Mouse (Mus musculus) embryonic facial prominence, embryonic 11.5 days (tissue): Measurements from ENCODE around the gene Sema5a. TPM values are rescaled to one million over a fixed set of nuclear protein-coding genes. Genes with fewer than 3 reads are reported as not detected.

ENCODE experiments used
- ATAC-seq: fragments of 200-750 bp; cut with Nextera tagmentation; replicated peaks from 2 replicates; pipeline ENCODE4 v1.8.0; 2017; ENCODE audit warnings: low read depth; ENCODE audit not compliant: insufficient number of reproducible peaks, low FRiP score, low TSS enrichment
- DNase-seq: peaks from one replicate; pipeline ENCODE4 v3.0.0-alpha.2; 2015; ENCODE audit warnings: low spot score
- H3K27ac ChIP-seq: fragments of 300-500 bp; sonication (generic); replicated peaks from 2 replicates; pipeline ENCODE4 v1.5.1; 2014; ENCODE audit warnings: mild to moderate bottlenecking, low read depth, low read length, control low read depth
- H3K27me3 ChIP-seq: fragments of 300-500 bp; sonication (generic); 2 replicates; pipeline ENCODE4 v1.6.1; 2014; ENCODE audit warnings: mild to moderate bottlenecking, low read length, moderate library complexity, mixed read lengths; ENCODE audit not compliant: control insufficient read depth, insufficient read depth
- H3K36me3 ChIP-seq: fragments of 300-500 bp; sonication (generic); replicated peaks from 2 replicates; pipeline ENCODE4 v1.6.1; 2014; ENCODE audit warnings: low read depth, mild to moderate bottlenecking, low read length, moderate library complexity, mixed read lengths; ENCODE audit not compliant: control insufficient read depth, insufficient read depth
- H3K4me1 ChIP-seq: fragments of 300-500 bp; sonication (generic); 2 replicates; pipeline ENCODE4 v1.6.1; 2014; ENCODE audit warnings: low read length, mixed read lengths; ENCODE audit not compliant: control insufficient read depth, insufficient read depth
- H3K4me2 ChIP-seq: fragments of 300-500 bp; sonication (generic); 2 replicates; pipeline ENCODE4 v1.6.1; 2014; ENCODE audit warnings: low read depth, mild to moderate bottlenecking, control low read depth, low read length, moderate library complexity
- H3K4me3 ChIP-seq: fragments of 300-500 bp; sonication (generic); 2 replicates; pipeline ENCODE4 v1.5.1; 2014; ENCODE audit warnings: low read depth, low read length, control low read depth
- H3K9ac ChIP-seq: fragments of 300-500 bp; sonication (generic); replicated peaks from 2 replicates; pipeline ENCODE4 v1.6.1; 2014; ENCODE audit warnings: mild to moderate bottlenecking, control low read depth, low read length
- H3K9me3 ChIP-seq: fragments of 300-500 bp; sonication (generic); replicated peaks from 2 replicates; pipeline ENCODE4 v1.6.1; 2016; ENCODE audit warnings: mild to moderate bottlenecking, low read length, inconsistent platforms, mixed read lengths; ENCODE audit not compliant: control insufficient read depth
- WGBS: fragments of 180-500 bp; shearing (Covaris S2); extraction: QIAGEN DNeasy Blood & Tissue Kit; methylation state at CpG from one replicate; pipeline ENCODE4 v1.1.7; 2014; 5-methylcytosine and 5-hydroxymethylcytosine counted together
- polyA plus RNA-seq: library from polyadenylated mRNA; unstranded; fragments of >200 nt; fragmentation: Nextera tagmentation; extraction: Ambion mirVana; gene quantifications from 2 replicates; pipeline ENCODE4 v1.2.1, GENCODE M21; 2014

The Sema5a gene
- polyA plus RNA-seq, 1 experiment from 2014 or later, result 20.2 TPM

GRCm38 (mm10) chr15:32610776-32611175, 366.2 kb downstream of the Sema5a start:
- Histone ChIP-seq H3K9ac (no peak overlapping the region), H3K4me2 (no peak overlapping the region), H3K9me3 (no peaks in the 10 kb centered on the region), H3K27me3 (no peaks in the 10 kb centered on the region), H3K27ac (no peak overlapping the region), H3K4me3 (no peak overlapping the region), H3K36me3 (no peaks in the 10 kb centered on the region), H3K4me1 (no peaks in the 10 kb centered on the region)
- DNase-seq, result no peak
- 76% methylated on average over 2 of the region's 2 CpGs for WGBS
- no peak for ATAC-seq

DNA sequence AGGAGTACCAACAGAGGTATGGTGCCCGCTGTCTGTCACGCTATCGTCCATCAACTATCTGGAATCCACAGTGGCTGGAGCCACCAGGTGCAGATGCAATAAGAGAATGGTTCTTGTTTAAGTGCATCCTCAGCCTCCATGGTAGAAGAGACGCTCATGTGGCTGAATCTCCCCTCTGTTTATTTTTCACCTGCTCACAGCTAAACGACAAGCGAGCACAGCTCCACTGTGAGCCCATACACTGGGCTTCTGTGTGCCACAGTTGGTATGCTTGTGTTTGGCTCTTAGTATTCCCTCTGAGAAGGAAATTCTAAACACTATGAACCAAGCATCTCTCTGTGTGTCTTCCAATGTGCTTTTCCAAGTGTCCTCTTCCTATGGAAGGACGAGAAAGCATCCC, 366.6 kb downstream of the Sema5a start:
- H3K27ac ChIP-seq, result no peak overlapping the region
- no peaks in the 10 kb centered on the region for H3K36me3 ChIP-seq
- H3K4me1 ChIP-seq, result no peaks in the 10 kb centered on the region
- H3K9me3 ChIP-seq, result no peaks in the 10 kb centered on the region
- DNase-seq (no peak), ATAC-seq (no peak)
- H3K9ac ChIP-seq, result no peak overlapping the region
- WGBS, result 88% methylated on average over 7 of the region's 7 CpGs
- H3K27me3 ChIP-seq, result no peaks in the 10 kb centered on the region
- H3K4me3 ChIP-seq, result no peak overlapping the region
- no peak overlapping the region for H3K4me2 ChIP-seq

DNA sequence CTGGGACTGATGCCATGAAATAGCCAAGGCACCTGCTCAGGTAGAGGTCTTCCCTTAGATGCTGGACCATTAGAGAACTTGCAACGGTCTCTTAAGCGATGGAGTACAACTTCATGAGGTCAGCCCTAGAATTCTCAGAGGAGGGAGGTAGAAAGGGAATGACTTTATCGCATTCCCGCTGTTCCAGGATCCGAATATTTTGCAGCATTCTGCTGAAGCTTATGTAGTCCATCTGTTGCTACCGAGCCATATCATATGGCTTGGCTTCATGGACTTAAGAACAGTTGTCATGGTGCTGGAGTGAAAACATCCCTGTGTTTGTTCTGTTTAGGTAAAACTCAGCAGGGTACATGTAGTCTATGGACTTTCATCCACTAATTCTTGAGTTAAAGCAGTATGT, 369.1 kb downstream of the Sema5a start:
- WGBS, result 90% methylated on average over 6 of the region's 6 CpGs

GRCm38 (mm10) chr15:32615773-32616172, 371.2 kb downstream of the Sema5a start:
- H3K36me3 ChIP-seq, result no peaks in the 10 kb centered on the region
- H3K9ac ChIP-seq, result no peak overlapping the region
- no peak for ATAC-seq
- no peaks in the 10 kb centered on the region for H3K9me3 ChIP-seq
- no peak overlapping the region for H3K27ac ChIP-seq
- H3K4me1 ChIP-seq, result no peaks in the 10 kb centered on the region
- no peak overlapping the region for H3K4me2 ChIP-seq
- DNase-seq, result no peak
- no peak overlapping the region for H3K4me3 ChIP-seq
- WGBS, result 90% methylated on average over 5 of the region's 5 CpGs
- no peaks in the 10 kb centered on the region for H3K27me3 ChIP-seq

More for the DNA sequence above, 369.1 kb downstream of the Sema5a start:
- Histone ChIP-seq H3K4me1 (no peaks in the 10 kb centered on the region), H3K27ac (no peak overlapping the region), H3K9me3 (no peaks in the 10 kb centered on the region), H3K4me3 (no peak overlapping the region), H3K4me2 (no peak overlapping the region), H3K36me3 (no peaks in the 10 kb centered on the region), H3K27me3 (no peaks in the 10 kb centered on the region), H3K9ac (no peak overlapping the region)
- ATAC-seq, result no peak
- DNase-seq, result no peak

DNA sequence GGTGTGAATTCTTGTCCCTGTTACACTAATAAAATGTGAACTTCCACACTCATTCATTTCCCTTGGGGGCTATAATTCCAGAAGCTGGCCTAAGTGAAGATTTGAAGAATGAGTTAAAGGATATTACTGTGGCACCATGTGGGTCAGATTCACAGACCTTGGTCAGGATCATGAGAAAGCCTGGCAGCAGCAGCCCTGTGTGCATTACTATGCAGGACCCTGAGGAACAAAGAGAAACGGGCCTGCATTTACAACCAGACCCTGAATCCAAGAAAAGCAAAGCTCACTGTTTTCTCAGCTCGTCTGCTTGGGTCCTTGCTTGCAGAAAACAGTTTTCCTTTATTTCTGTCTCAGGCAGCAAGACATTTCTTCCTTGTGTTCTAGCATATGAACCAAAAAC, 374.6 kb downstream of the Sema5a start:
- DNase-seq, result no peak
- H3K36me3 ChIP-seq, result no peaks in the 10 kb centered on the region
- no peak overlapping the region for H3K4me3 ChIP-seq
- no peak for ATAC-seq
- H3K4me1 ChIP-seq, result no peaks in the 10 kb centered on the region
- 58% methylated on average over 2 of the region's 2 CpGs for WGBS
- H3K9ac ChIP-seq, result no peak overlapping the region
- no peak overlapping the region for H3K27ac ChIP-seq
- no peaks in the 10 kb centered on the region for H3K27me3 ChIP-seq
- H3K9me3 ChIP-seq, result no peaks in the 10 kb centered on the region
- no peak overlapping the region for H3K4me2 ChIP-seq

DNA sequence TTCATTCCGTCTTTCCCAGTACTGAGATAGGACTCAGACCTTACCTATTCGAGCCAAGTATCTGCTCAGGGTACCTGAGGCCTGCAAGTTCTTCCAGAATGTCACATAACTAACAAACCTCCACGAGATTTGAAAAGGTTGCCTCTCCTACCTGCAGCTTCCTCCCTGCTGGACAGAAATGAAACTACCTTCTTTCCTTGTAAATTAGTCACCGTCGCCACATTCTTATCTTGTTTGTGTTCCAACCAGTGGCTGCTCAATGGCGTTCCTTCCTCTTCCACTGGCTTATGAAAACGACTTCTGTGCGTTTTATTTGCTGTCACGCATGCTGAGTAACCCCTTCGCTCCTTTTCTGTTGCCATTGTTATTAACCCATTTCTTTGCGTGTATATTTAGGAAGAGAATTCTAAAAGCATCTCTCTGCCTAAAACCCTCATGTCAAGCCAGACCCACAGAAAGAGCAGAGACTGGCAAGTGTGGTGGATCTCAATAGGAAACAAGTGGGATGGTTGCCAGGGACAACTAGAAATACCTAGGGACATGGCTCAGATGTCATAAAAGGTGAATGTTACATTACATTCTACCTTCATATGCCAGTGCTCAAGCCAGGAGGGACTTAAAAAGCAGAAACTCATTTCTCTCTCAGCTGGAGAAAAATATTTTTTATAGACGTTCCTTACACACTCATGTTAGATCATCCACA, 378.6 kb downstream of the Sema5a start:
- 87% methylated on average over 12 of the region's 12 CpGs for WGBS
- H3K36me3 ChIP-seq, result no peaks in the 10 kb centered on the region
- H3K9me3 ChIP-seq, result no peaks in the 10 kb centered on the region
- DNase-seq (no peak), ATAC-seq (no peak)
- H3K27me3 ChIP-seq, result no peaks in the 10 kb centered on the region
- H3K9ac ChIP-seq, result no peak overlapping the region
- no peak overlapping the region for H3K4me2 ChIP-seq
- no peak overlapping the region for H3K4me3 ChIP-seq
- no peak overlapping the region for H3K27ac ChIP-seq
- H3K4me1 ChIP-seq, result no peaks in the 10 kb centered on the region

DNA sequence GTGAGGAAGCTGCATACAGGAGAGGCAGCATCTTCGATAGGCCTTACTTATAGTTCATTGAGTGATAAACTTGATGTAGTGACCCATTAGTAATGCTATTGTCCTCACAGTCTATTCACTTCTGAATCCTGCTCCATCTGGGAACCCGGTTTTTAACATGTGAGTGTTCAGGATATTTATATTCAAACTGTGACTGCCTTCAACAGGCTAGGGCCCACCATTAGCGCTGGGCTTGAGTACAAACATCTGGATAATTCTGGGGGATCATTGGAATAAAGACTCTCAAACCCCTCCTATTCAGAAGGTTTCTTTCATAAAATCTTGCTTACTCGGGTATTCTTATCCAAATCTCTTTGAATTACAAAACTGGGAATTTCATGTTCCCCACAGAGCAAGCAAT, 379.5 kb downstream of the Sema5a start:
- Histone ChIP-seq H3K4me3 (no peak overlapping the region), H3K4me1 (no peaks in the 10 kb centered on the region), H3K9ac (no peak overlapping the region), H3K27ac (no peak overlapping the region), H3K36me3 (no peaks in the 10 kb centered on the region), H3K9me3 (no peaks in the 10 kb centered on the region), H3K4me2 (no peak overlapping the region), H3K27me3 (no peaks in the 10 kb centered on the region)
- ATAC-seq (no peak), DNase-seq (no peak)
- WGBS, result 77% methylated on average over 4 of the region's 4 CpGs

- Histone ChIP-seq H3K27me3 (no peaks in the 10 kb centered on the region), H3K36me3 (no peaks in the 10 kb centered on the region), H3K9ac (no peak overlapping the region), H3K4me2 (no peak overlapping the region), H3K27ac (no peak overlapping the region), H3K4me3 (no peak overlapping the region), H3K9me3 (no peaks in the 10 kb centered on the region), H3K4me1 (no peaks in the 10 kb centered on the region)
- ATAC-seq, result no peak
- no peak for DNase-seq
- WGBS, result 88% methylated on average over 2 of the region's 2 CpGs
These were observed 381.4 kb downstream of the Sema5a start for GRCm38 (mm10) chr15:32626031-32626430.
